Mouse (Mus musculus) heart, postnatal 0 days (tissue): Measurements from ENCODE around the gene Fbxo3. TPM values are rescaled to one million over a fixed set of nuclear protein-coding genes. Genes with fewer than 3 reads are reported as not detected.
"Not testable (repeated sequence)": the region's sequence is repeated elsewhere in the genome, so short reads cannot be mapped to it uniquely, and the experiment has no call there.

ENCODE experiments used
- ATAC-seq: fragments of 200-750 bp; cut with Nextera tagmentation; 2 replicates; pipeline ENCODE4 v1.8.0; 2017; ENCODE audit warnings: low read depth, moderate number of reproducible peaks, moderate library complexity; ENCODE audit not compliant: insufficient read depth
- DNase-seq: peaks from one replicate; pipeline ENCODE4 v3.0.0-alpha.2; 2016; ENCODE audit warnings: low spot score
- H3K27ac ChIP-seq: fragments of 300-500 bp; sonication (generic); 2 replicates; pipeline ENCODE4 v1.5.1; 2014; ENCODE audit warnings: low read depth, mild to moderate bottlenecking
- H3K27me3 ChIP-seq: fragments of 300-500 bp; sonication (generic); 2 replicates; pipeline ENCODE4 v1.6.1; 2014; ENCODE audit warnings: low read length, mixed read lengths; ENCODE audit not compliant: control insufficient read depth, insufficient read depth
- H3K36me3 ChIP-seq: fragments of 300-500 bp; sonication (generic); replicated peaks from 2 replicates; pipeline ENCODE4 v1.6.1; 2014; ENCODE audit warnings: low read length, mixed read lengths; ENCODE audit not compliant: control insufficient read depth, insufficient read depth
- H3K4me1 ChIP-seq: fragments of 300-500 bp; sonication (generic); 2 replicates; pipeline ENCODE4 v1.6.1; 2014; ENCODE audit warnings: antibody characterized with exemption; ENCODE audit not compliant: control insufficient read depth, insufficient read depth
- H3K4me2 ChIP-seq: fragments of 300-500 bp; sonication (generic); 2 replicates; pipeline ENCODE4 v1.6.1; 2014; ENCODE audit warnings: low read depth, mild to moderate bottlenecking, low read length, moderate library complexity
- H3K4me3 ChIP-seq: fragments of 300-500 bp; sonication (generic); 2 replicates; pipeline ENCODE4 v1.5.1; 2014; ENCODE audit warnings: low read depth, low read length
- H3K9ac ChIP-seq: fragments of 300-500 bp; sonication (generic); replicated peaks from 2 replicates; pipeline ENCODE4 v1.6.1; 2014; ENCODE audit warnings: low read depth, low read length, mixed read lengths
- H3K9me3 ChIP-seq: fragments of 300-500 bp; sonication (generic); replicated peaks from 2 replicates; pipeline ENCODE4 v1.6.1; 2016; ENCODE audit warnings: low read length; ENCODE audit not compliant: control insufficient read depth
- CTCF ChIP-seq: IDR thresholded peaks from 2 replicates; pipeline ENCODE4 v1.5.1; 2016; ENCODE audit warnings: antibody characterized with exemption, control low read depth, low read depth
- EP300 ChIP-seq: IDR thresholded peaks from 2 replicates; pipeline ENCODE4 v1.6.1; 2016; ENCODE audit warnings: antibody characterized with exemption, low read depth
- WGBS: fragments of 180-500 bp; shearing (Covaris S2); extraction: QIAGEN DNeasy Blood & Tissue Kit; methylation state at CpG from one replicate; pipeline ENCODE4 v1.1.7; 2014; 5-methylcytosine and 5-hydroxymethylcytosine counted together
- polyA plus RNA-seq: library from polyadenylated mRNA; unstranded; fragments of >200 nt; fragmentation: Nextera tagmentation; extraction: Ambion mirVana; gene quantifications from 2 replicates; pipeline ENCODE4 v1.2.1, GENCODE M21; 2015
- total RNA-seq: library from RNA; depleted of rRNA; stranded (reverse); fragments of >200 nt; gene quantifications from 2 replicates; pipeline ENCODE4 v1.2.3, GENCODE M21; 2014; ENCODE audit warnings: low replicate concordance

Gene Fbxo3
- total and polyA plus RNA-seq, 2 experiments from 2014 or later = 43.1 to 48.8 TPM

GRCm38 (mm10) chr2:104059786-104060185 is 32.3 kb downstream of the Fbxo3 start:
- TF ChIP-seq CTCF (no peak), EP300 (no peak)
- WGBS = 87% methylated on average over 10 of the region's 10 CpGs
- H3K9ac ChIP-seq = no peak overlapping the region
- ATAC-seq (no peak), DNase-seq (no peak)
- H3K4me2 ChIP-seq = no peak overlapping the region
- H3K36me3 ChIP-seq = peaks cover 43% of the 10 kb centered on the region
- no peaks in the 10 kb centered on the region for H3K9me3 ChIP-seq
- H3K27ac ChIP-seq = no peak overlapping the region
- H3K4me1 ChIP-seq = no peaks in the 10 kb centered on the region
- H3K27me3 ChIP-seq = no peaks in the 10 kb centered on the region
- no peak overlapping the region for H3K4me3 ChIP-seq

- Histone ChIP-seq H3K4me3 (no peak overlapping the region), H3K36me3 (peaks cover 35% of the 10 kb centered on the region), H3K4me2 (no peak overlapping the region), H3K27ac (no peak overlapping the region), H3K4me1 (no peaks in the 10 kb centered on the region), H3K27me3 (no peaks in the 10 kb centered on the region), H3K9me3 (no peaks in the 10 kb centered on the region), H3K9ac (no peak overlapping the region)
- TF ChIP-seq EP300 = no peak
- no peak for TF ChIP-seq CTCF
- ATAC-seq (no peak), DNase-seq (no peak)
- 95% methylated on average over 6 of the region's 6 CpGs for WGBS
Measured at GRCm38 (mm10) chr2:104060996-104061395, 33.5 kb downstream of the Fbxo3 start.

- Histone ChIP-seq H3K27me3 (no peaks in the 10 kb centered on the region), H3K36me3 (peaks cover 35% of the 10 kb centered on the region), H3K4me2 (no peak overlapping the region), H3K4me3 (no peak overlapping the region), H3K9me3 (no peaks in the 10 kb centered on the region), H3K9ac (no peak overlapping the region), H3K27ac (no peak overlapping the region), H3K4me1 (no peaks in the 10 kb centered on the region)
- no peak for ATAC-seq
- DNase-seq = no peak
- TF ChIP-seq CTCF (no peak), EP300 (no peak)
Measured at GRCm38 (mm10) chr2:104062665-104063064, 35.1 kb downstream of the Fbxo3 start.

GRCm38 (mm10) chr2:104064152-104064551 is 36.6 kb downstream of the Fbxo3 start:
- Histone ChIP-seq H3K4me3 (no peak overlapping the region), H3K4me1 (no peaks in the 10 kb centered on the region), H3K36me3 (peaks cover 29% of the 10 kb centered on the region), H3K4me2 (no peak overlapping the region), H3K9me3 (no peaks in the 10 kb centered on the region), H3K27me3 (no peaks in the 10 kb centered on the region), H3K9ac (no peak overlapping the region), H3K27ac (no peak overlapping the region)
- ATAC-seq (no peak), DNase-seq (no peak)
- 81% methylated on average over 2 of the region's 2 CpGs for WGBS
- TF ChIP-seq EP300 (no peak), CTCF (no peak)

- not testable (repeated sequence) for H3K9ac ChIP-seq, DNase-seq, H3K4me1 ChIP-seq, H3K27me3 ChIP-seq, ATAC-seq, H3K9me3 ChIP-seq, H3K27ac ChIP-seq, H3K4me2 ChIP-seq, H3K4me3 ChIP-seq
- 79% methylated on average over 5 of the region's 6 CpGs for WGBS
- H3K36me3 ChIP-seq = peaks cover 19% of the 10 kb centered on the region
Measured at GRCm38 (mm10) chr2:104065526-104065925, 38.0 kb downstream of the Fbxo3 start, which contains the start of gene Gm10912. Gene Gm10912, plus strand, starts transcription at chr2:104065826.

- H3K36me3 ChIP-seq, H3K9ac ChIP-seq, H3K9me3 ChIP-seq, H3K27me3 ChIP-seq, H3K4me1 ChIP-seq, H3K4me2 ChIP-seq, DNase-seq, H3K4me3 ChIP-seq, ATAC-seq, H3K27ac ChIP-seq: not testable (repeated sequence)
- 46% methylated on average over 7 of the region's 7 CpGs for WGBS
Measured at GRCm38 (mm10) chr2:104068450-104068849, 40.9 kb downstream of the Fbxo3 start, which contains the start of gene Gm10799. Gene Gm10799, minus strand, starts transcription at chr2:104068550.
